Mouse (Mus musculus): ENCODE data around the gene Polq. TPM values are rescaled to one million over a fixed set of nuclear protein-coding genes. Genes with fewer than 3 reads are reported as not detected.
A peak's percentile ranks its signal among the peaks of the same experiment; 100 is the strongest.

Polq gene
- total and polyA plus RNA-seq, 2 experiments from 2014 or later = 1.3 to 3.4 TPM

- no peak for TF ChIP-seq CTCF (IDR thresholded peaks at IDR 0.05; ENCODE audit: low read depth)
- Histone ChIP-seq H3K27ac (ENCODE audit: low read depth, low read length) (no peak overlapping the region), H3K36me3 (ENCODE audit: insufficient read depth) (no peaks in the 10 kb centered on the region), H3K27me3 (ENCODE audit: insufficient read depth, low read length) (no peaks in the 10 kb centered on the region), H3K9me3 (ENCODE audit: low read length) (no peaks in the 10 kb centered on the region), H3K4me3 (ENCODE audit: low read depth, low read length) (no peak overlapping the region), H3K9ac (no peak overlapping the region), H3K4me2 (ENCODE audit: low read depth) (no peak overlapping the region), H3K4me1 (ENCODE audit: insufficient read depth) (no peaks in the 10 kb centered on the region)
- DNase-seq (no peak), ATAC-seq (no peak)
- 76% methylated on average over 8 of the region's 8 CpGs for WGBS
These were observed 22.1 kb upstream of the Polq start for GRCm38 (mm10) chr16:36989493-36989892.

- WGBS = 86% methylated on average over 18 of the region's 18 CpGs
- Histone ChIP-seq H3K4me1 (ENCODE audit: insufficient read depth) (no peaks in the 10 kb centered on the region), H3K27ac (ENCODE audit: low read depth, low read length) (no peak within 1 kb of the TSS), H3K9me3 (ENCODE audit: low read length) (no peaks in the 10 kb centered on the region), H3K36me3 (ENCODE audit: insufficient read depth) (no peaks in the 10 kb centered on the region), H3K4me3 (ENCODE audit: low read depth, low read length) (no peak within 1 kb of the TSS), H3K9ac (no peak within 1 kb of the TSS), H3K27me3 (ENCODE audit: insufficient read depth, low read length) (no peaks in the 10 kb centered on the region), H3K4me2 (ENCODE audit: low read depth) (no peak within 1 kb of the TSS)
- TF ChIP-seq CTCF (IDR thresholded peaks at IDR 0.05; ENCODE audit: low read depth) = no peak
- ATAC-seq = no peak
- DNase-seq = no peak
These were observed 21.5 kb upstream of the Polq start, which contains the start of gene Fbxo40 for GRCm38 (mm10) chr16:36989999-36990625. TSS of gene Fbxo40 (minus strand) at chr16:36990467.

- Histone ChIP-seq H3K36me3 (ENCODE audit: insufficient read depth) (no peaks in the 10 kb centered on the region), H3K27ac (ENCODE audit: low read depth, low read length) (no peak overlapping the region), H3K9ac (no peak overlapping the region), H3K27me3 (ENCODE audit: insufficient read depth, low read length) (no peaks in the 10 kb centered on the region), H3K4me1 (ENCODE audit: insufficient read depth) (no peaks in the 10 kb centered on the region), H3K4me3 (ENCODE audit: low read depth, low read length) (no peak overlapping the region), H3K4me2 (ENCODE audit: low read depth) (no peak overlapping the region), H3K9me3 (ENCODE audit: low read length) (no peaks in the 10 kb centered on the region)
- no peak for TF ChIP-seq CTCF (IDR thresholded peaks at IDR 0.05; ENCODE audit: low read depth)
- DNase-seq (no peak), ATAC-seq (no peak)
- 83% methylated on average over 6 of the region's 6 CpGs for WGBS
These were observed 13.9 kb upstream of the Polq start for GRCm38 (mm10) chr16:36997650-36998049.

GRCm38 (mm10) chr16:36999366-36999972, 12.1 kb upstream of the Polq start:
- no peaks in the 10 kb centered on the region for H3K27me3 ChIP-seq (ENCODE audit: insufficient read depth, low read length)
- no peak overlapping the region for H3K4me3 ChIP-seq (ENCODE audit: low read depth, low read length)
- no peaks in the 10 kb centered on the region for H3K4me1 ChIP-seq (ENCODE audit: insufficient read depth)
- no peaks in the 10 kb centered on the region for H3K9me3 ChIP-seq (ENCODE audit: low read length)
- H3K36me3 ChIP-seq (ENCODE audit: insufficient read depth) = no peaks in the 10 kb centered on the region
- H3K9ac ChIP-seq = no peak overlapping the region
- WGBS = 86% methylated on average over 9 of the region's 9 CpGs
- ATAC-seq (no peak), DNase-seq (no peak)
- H3K27ac ChIP-seq (ENCODE audit: low read depth, low read length) = no peak overlapping the region
- no peak for TF ChIP-seq CTCF (IDR thresholded peaks at IDR 0.05; ENCODE audit: low read depth)
- H3K4me2 ChIP-seq (ENCODE audit: low read depth) = no peak overlapping the region

GRCm38 (mm10) chr16:37009262-37009661, 2.3 kb upstream of the Polq start:
- Histone ChIP-seq H3K9ac (no peak overlapping the region), H3K36me3 (ENCODE audit: insufficient read depth) (no peaks in the 10 kb centered on the region), H3K27ac (ENCODE audit: low read depth, low read length) (no peak overlapping the region), H3K4me3 (ENCODE audit: low read depth, low read length) (no peak overlapping the region), H3K9me3 (ENCODE audit: low read length) (no peaks in the 10 kb centered on the region), H3K4me2 (ENCODE audit: low read depth) (no peak overlapping the region), H3K27me3 (ENCODE audit: insufficient read depth, low read length) (no peaks in the 10 kb centered on the region), H3K4me1 (ENCODE audit: insufficient read depth) (peaks cover 6% of the 10 kb centered on the region; the same call in 1 of the 2 replicates)
- WGBS = 76% methylated on average over 6 of the region's 6 CpGs
- DNase-seq = no peak
- TF ChIP-seq CTCF (IDR thresholded peaks at IDR 0.05; ENCODE audit: low read depth) = no peak
- no peak for ATAC-seq

GRCm38 (mm10) chr16:37010370-37010769, 1.2 kb upstream of the Polq start:
- Histone ChIP-seq H3K9me3 (ENCODE audit: low read length) (no peaks in the 10 kb centered on the region), H3K9ac (no peak overlapping the region), H3K4me3 (ENCODE audit: low read depth, low read length) (no peak overlapping the region), H3K4me1 (ENCODE audit: insufficient read depth) (peaks cover 6% of the 10 kb centered on the region; the same call in 1 of the 2 replicates), H3K27ac (ENCODE audit: low read depth, low read length) (no peak overlapping the region), H3K36me3 (ENCODE audit: insufficient read depth) (no peaks in the 10 kb centered on the region), H3K27me3 (ENCODE audit: insufficient read depth, low read length) (no peaks in the 10 kb centered on the region), H3K4me2 (ENCODE audit: low read depth) (no peak overlapping the region)
- WGBS = 49% methylated on average over 4 of the region's 4 CpGs
- peak; percentile 74 for TF ChIP-seq CTCF (IDR thresholded peaks at IDR 0.05; ENCODE audit: low read depth)
- peak; percentile 56 for ATAC-seq
- DNase-seq = peak; percentile 83

- WGBS = 2% methylated on average over 26 of the region's 26 CpGs
- DNase-seq = no peak
- Histone ChIP-seq H3K27me3 (ENCODE audit: insufficient read depth, low read length) (no peaks in the 10 kb centered on the region), H3K9ac (peak overlapping the region; percentile 47), H3K4me2 (ENCODE audit: low read depth) (peak overlapping the region; percentile 97), H3K4me1 (ENCODE audit: insufficient read depth) (peaks cover 6% of the 10 kb centered on the region; the same call in 1 of the 2 replicates), H3K36me3 (ENCODE audit: insufficient read depth) (no peaks in the 10 kb centered on the region), H3K27ac (ENCODE audit: low read depth, low read length) (no peak overlapping the region), H3K4me3 (ENCODE audit: low read depth, low read length) (peak overlapping the region; percentile 59), H3K9me3 (ENCODE audit: low read length) (no peaks in the 10 kb centered on the region)
- peak; percentile 18 for ATAC-seq
- TF ChIP-seq CTCF (IDR thresholded peaks at IDR 0.05; ENCODE audit: low read depth) = no peak
These were observed 320 bp downstream of the Polq start for GRCm38 (mm10) chr16:37011922-37012289.

Measured in forebrain, postnatal 0 days (tissue).